Mouse (Mus musculus) c-Kit-negative CD71-positive TER-119-positive erythroid progenitor cells, embryonic 14.5 days (primary cell): Measurements from ENCODE around the gene Tbc1d2b.

ENCODE experiments used
- DNase-seq: peaks from one replicate; pipeline ENCODE4 v3.0.0-alpha.2; 2013; ENCODE audit warnings: low read depth, low spot score

The Tbc1d2b gene

DNA sequence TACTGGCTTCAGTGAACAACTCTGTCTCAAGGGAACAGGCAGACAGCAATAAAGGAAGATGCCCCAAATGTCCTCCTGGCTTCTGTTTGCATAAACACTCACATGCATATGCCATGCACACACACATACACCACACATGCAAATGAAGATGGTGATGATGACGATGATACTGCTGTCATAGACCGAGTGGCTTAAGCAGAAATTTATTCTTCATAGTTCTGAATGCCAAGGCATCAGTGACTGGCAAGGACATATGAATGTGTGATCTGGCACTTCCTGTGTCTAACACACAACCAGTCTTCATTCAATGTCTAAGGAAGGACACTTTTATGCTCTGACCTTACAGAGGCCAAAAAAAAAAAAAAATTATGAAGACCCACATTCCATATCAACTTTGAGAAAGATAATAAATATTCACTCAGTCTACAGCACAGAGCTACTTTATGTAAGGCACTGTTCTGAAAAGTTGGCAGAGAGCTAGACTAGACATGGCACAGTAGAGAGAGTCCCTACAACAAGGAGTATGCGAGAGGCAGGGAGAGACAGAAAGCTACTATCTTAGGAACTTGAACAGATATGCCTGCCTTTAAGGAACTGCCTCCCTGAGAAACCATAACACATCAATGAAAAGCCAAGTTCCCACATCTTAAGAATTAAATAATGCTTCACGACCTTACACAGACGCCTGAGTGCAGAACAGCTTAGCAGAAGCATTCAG, 5.1 kb downstream of the Tbc1d2b start:
- DNase-seq: no peak

DNA sequence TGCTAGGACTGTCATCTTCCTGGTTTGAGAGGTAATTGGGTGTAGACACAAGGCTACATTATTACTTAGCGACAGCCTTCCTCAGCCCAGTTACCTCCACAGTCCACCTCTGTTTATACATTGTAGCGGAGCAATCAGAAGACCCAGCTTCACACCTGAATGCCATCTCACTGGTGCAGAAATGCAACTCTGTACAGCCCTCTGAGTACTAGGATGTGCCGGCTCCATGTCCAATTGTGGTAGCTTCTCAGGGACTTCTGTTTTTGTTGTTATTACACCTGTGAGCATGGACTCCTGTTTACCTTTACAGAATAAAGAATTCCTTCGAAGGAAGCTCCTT, 7.3 kb downstream of the Tbc1d2b start:
- no peak for DNase-seq

DNA sequence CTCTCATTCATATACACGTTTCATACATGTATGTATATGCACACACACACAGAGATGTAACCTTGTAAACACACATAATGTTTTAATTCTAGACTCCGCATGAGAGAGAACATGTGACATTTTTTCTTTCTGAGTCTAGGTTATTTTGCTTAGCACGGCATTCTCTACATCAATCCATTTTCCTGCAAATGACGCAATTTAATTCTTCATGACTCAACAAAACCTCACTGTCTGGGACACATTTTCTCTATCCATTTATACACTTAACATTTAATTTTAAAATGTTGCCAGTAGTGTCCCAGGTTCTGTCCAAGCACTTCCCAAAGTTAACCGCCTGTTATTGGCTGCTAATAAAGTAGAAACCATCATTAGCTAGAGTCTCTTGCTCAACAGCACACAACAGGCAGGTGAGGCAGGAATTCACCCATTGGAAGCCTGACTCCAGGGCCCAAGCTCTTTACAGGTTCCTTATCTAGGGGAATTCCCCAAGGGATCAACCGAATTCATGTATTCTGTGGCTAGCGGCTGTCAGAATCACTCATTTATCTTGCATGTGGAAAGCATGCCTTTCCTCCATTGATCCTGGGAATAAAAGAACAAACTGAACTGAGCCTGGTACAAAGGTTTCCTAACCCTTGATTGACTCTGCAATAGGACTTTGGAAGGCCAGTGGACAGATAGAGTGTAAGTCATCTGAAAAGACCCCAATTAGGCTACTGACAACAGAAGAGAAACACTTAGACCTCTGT, 7.8 kb downstream of the Tbc1d2b start:
- DNase-seq: no peak

DNA sequence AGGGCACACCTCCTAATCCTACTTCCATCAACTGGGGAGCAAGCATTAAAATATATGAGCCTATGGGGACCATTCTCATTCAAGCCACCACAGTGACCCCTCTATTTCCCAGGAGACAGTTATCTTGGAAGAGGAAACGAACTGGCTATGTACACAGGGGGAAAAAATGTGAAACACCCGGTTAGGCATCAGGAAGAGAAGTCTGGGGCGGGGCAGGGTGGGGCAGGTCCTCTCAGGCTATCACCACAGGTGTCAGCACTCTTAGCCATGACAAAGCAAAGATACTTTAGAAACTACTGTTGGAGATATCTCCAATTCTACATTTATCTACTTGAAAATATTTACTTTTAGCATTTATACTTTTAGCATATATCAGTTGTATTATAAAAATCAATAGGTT, 8.5 kb downstream of the Tbc1d2b start:
- DNase-seq: no peak

DNA sequence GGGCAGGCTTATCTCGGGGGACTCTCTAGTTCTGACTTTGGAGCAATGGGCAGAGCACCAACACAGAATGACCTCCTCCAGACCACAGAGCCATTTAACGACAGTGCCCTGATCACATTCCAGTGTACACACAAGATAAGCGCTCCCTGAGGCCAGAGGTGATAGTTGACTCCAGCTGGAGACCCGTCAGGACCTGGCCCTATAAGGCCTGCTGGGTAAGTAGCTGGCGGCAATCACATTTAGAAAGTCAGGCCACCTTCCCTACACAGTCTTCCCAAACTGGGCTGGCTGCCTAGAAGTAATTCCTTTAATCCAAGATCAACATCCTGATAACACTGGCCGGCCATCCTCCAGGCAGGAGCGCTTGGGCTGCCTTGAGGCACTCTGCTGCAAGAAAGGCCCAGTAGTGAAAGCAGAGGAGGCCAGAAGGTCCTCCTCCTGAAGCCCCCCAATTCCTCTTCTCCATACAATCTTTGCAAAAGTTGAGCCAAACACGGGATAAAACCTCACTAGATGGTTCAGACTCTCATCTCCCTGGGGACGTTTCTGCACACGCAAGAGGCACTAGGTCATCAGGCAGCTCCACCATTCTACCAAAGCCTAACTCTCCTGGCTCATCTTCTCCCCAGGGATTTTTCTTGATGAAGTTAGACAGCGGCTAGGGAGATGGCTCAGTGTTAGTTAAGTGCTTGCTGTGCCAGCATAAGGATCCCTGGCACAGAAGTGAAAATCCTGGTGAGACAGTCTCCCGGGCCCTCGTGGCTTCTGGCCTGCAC, 9.8 kb downstream of the Tbc1d2b start:
- no peak for DNase-seq

DNA sequence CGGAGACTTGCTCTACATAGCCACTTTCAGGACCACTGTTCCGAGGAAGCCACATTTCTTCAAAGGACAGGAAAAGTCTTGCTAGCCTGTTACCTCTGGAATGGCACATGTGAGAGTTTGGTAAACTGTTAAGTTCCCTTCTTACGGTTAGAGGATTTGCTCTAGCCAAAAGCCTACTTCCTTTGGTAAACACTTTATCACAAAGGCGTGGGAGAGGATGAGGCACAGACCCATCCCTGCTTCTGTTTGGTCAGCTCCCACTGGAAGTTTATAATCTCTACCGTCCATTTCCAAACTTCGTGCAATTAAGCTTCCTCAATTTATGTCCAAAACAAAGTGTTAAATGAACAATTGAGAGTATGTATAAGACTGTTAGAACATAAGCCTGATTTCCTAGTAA, 10.5 kb downstream of the Tbc1d2b start:
- DNase-seq: no peak

DNA sequence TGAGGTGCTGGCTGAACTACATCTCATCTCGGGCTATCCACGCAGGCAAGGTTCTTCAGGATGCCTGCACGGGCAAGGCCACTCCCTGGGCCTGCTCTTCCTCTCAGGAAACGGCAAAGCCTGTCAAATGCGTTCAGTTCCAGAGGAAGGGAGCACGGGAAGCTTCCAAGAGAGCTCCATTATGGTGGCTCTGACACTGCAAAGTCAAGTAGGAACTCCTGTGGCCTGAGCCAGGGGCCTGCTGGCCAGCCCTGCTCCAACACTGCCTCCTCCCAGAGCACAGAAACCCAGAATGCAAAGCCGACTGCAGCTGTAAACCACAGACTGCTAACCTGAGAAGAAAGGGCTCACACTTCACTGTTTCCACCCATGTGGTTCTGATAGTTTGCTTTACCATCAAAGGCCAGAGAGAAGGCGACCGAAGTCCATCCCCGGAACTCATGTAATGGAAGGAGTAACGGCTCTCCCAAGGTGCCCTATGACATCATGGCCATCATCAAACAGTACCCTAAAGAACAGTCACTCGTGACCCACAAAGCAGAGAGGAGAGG, 11.1 kb downstream of the Tbc1d2b start:
- DNase-seq: no peak

DNA sequence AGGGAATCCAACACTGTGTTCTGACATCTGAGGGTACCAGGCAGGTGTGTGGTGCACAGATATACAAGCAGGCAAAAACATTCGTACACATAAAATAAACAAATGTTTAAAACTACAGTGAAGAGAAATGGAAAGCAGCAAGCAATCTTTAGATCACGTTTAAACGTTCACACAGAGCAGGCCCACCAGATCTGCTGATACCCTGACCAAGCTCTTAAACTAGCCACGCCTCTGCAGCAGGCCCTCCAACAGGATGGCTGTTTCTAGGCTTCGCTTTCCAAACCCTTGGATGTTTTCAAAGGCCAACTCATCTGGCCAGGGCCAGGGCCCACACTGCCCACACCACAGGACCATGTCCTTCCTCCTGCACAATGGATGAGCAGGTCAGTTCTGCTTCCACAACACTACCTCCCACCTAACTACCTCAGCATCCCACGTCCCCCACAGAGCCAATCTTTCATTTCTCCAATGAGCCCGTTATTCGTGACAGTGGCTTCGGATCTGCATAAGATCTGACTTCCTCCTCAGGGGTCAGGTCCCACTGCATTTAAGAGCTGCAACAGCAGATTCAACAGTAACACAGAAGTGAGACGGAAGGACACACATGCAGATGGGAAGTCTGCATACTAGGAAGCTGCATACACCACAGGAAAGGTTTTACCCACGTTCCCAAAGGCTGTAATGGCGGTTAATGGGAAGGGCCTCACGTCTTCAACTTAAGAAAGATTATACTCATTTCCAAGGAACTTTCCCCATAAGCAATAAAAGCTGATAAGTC, 12.7 kb downstream of the Tbc1d2b start:
- no peak for DNase-seq

DNA sequence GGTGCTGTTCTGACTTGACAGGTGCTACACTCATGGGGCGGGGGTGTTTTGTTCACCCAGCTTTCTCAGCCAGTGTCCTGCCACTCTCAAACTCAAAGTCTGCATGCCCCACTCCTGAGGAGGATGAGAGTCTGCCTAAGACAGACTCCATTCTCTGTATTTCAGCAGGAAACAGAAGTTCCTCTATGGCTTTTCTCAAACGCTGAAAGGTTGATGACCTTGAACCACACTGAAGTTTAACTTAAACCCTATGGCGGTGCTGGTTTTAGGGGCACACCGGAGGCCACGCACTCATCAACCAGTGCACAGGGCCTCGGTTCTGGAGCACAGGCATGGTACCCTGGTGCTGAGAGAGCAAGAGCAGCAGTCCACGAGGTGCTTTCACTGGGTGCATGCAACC, 13.4 kb downstream of the Tbc1d2b start:
- DNase-seq: no peak

DNA sequence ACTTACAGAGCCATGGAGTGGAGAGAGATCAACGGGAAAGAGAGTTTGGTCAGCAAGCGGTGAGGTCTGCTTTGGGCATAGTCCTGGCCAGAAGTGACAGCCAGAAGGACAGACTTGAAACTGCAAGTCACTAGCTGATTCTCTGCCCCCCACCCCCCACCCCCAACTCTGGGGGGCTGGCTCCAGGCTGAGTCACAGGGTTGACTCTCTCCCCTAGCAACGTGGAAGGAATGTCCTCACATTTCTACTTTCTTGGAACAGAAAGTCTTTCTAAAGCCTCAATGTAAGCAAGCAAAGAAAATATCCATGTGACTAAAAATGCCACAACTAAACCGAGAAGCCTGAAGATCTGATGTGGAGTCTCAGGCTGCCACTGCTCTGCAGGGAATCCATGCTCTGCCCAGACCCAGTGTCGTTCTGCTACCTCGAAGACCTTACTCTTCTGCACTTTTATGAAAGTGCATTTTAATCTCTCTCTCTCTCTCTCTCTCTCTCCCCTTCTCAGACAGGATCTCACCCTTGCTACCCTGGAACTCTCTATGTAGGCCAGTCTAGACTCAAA, 14.7 kb downstream of the Tbc1d2b start:
- DNase-seq: no peak

DNA sequence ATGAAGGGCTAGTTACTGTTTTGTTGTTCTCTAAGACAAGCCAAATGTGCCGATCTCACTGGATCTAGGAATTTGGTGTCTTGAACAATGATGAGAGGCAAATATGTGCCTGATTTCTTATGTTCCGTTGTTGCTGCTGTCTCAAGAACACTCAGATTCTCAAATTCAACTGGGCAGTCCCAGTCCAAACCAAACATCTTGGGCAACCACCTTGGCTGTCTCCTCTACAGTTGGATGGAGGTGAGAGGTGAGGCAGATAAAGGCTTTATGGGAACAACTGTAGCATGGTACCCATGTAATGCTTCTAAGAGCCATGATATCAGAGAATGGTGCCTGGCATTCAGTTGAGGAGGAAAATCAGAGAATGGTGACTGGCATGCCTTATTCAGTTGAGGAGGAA, 17.4 kb downstream of the Tbc1d2b start:
- DNase-seq: no peak

DNA sequence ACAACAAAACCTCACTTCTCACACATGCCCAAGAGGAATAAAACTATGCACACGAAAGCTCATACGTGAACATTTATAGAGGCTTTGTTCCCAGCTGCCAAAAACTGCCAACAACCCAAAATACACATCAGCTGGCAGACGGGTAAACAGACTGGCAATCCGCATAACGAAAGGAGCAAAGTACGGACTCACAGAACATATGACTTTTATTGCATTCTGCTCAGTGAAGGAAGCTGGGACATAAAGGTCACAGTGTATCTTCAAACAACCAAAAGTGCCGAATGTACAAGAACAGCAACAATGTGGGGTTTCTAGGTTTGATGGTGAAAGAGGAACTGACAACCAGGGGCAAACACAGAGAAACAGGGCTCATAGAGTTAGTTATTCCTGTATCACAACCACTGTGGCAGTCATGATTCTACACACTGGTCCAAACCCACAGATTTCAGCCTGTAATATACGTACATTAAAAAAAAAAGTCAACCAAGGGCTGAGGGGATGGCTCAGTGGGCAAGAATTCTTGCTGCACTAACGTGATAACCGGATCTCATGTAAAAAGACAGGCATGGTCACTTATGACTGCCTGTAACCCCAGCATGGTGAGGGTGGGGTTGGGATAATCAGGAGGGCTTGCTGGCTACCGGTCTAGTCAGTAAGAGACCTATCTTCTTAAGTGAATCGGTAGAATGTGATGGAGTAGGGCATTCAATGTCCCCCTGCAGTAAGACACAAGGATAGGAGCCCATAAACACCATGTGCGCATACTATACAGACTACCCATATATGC, 19.4 kb downstream of the Tbc1d2b start:
- DNase-seq: no peak

DNA sequence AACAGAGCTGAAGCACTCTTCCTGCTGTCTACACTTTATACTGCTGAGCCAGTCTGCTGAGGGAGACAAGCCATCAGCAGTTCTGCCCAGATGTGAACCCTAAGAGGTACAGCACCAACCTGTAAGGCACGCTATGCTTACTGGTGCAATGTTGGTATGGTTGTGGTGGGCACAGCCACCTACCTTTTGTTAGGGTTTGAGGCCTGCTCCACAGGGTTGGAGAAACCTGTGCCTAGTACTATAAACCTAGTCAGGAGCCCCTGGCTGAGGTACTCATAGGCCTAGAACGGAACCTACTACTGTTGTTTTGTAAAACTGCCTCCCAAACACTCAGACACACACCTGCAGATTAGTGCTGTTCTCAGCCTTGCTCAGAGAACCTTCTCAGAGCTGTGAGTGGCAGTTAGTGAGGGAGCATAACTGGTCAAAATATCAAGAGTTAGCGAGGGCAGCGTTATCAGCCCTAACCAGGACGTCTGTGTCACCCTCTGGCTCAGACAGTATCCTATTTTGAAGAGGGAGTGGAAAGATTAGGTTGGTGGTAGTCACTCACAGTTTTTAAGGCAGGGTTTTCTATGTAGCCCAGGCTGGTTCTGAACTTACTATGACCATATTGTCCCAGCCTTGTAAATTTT, 20.3 kb downstream of the Tbc1d2b start:
- DNase-seq: peak; percentile 82

DNA sequence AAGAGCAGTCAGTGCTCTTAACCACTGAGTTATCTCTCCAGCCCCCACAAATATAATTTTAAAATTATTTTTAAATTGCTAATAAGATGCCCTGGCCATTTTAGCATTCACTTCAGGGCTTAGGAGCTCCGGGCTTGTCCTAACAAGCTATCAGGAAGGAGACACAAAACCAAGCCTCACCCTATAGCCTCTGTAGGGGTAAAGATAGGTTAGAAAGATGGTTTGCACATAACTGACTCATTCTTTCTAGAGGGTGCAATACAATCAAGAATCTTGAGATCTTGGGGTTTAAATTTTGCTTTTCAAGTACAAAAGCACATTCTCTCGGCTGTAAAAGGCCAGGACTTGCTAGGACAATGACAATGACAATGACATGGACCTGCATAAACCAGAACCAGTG, 21.6 kb downstream of the Tbc1d2b start:
- DNase-seq: no peak

DNA sequence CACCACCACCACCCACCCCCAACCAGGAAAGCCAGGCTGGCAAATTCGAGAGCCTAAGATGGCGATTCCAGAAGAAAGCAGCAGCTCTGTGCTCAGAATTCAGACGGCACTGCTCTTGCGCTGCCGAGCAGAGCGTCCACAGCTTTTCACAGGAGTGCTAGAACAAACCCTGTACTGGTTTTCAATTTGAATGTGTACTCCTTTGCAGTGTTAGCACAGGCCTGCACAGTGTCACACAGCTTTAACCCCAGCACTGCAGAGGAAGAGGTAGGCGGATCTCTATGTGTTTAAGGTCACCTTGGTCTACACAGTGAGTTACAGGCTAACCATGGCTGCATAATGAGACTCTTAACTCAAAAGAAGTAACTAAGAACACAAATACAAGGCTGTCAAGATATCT, 22.3 kb downstream of the Tbc1d2b start:
- DNase-seq: no peak

DNA sequence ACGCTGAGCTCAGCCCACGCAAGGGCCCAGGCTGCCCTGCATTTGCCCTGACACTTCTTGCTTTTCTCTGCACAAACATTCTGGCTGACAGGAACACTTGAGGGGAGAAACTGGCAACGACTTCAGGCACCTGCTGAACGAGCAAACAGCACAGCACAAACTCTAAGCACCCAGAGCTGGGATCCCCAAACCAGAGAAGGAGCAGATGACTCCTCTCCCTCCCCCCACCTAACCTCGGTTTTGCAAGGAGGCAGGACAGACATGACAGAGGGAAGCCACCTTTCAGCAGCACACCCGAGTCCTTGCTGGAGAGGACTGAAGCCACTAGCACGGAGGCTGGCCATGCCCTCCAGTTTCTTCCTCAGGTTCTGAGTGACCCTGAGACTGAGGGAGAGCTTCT, 23.3 kb downstream of the Tbc1d2b start:
- DNase-seq: no peak

DNA sequence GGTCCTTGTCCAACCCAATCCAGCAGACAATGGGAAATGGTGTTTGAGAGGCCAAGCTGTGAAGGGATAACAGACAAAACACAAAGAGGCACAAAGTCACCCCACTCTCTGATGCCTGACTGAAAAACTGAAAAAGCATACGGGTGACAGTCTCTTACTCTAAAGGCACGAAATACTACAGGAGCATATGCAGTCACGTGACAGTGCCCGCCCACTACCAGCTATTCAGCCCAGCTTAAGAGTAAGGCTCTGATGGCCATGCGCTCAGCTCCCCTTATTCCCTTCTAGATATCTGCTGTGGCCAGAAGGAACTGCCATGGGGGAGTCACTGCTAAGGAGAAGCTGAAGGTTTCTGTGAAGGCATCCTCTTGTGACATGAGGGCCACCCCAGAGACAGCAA, 24.8 kb downstream of the Tbc1d2b start:
- no peak for DNase-seq

DNA sequence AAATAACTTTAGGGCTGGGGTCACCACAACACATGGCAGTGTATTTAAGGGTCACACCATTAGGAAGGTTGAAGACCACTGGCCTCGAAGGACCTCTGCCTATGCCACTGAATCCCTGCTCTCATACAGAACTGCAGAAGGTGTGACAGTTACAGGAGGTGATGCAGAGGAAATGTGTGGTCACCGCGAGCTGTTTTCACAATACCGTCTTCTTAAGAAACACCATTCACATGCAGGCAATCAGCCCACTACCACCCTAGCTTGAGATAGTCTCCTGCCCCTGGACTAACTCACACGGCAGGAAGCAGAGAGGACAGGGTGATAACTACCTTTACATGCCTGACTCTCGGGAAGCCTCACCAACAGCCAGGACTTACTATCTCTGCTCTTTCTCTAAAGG, 25.4 kb downstream of the Tbc1d2b start:
- DNase-seq: no peak

DNA sequence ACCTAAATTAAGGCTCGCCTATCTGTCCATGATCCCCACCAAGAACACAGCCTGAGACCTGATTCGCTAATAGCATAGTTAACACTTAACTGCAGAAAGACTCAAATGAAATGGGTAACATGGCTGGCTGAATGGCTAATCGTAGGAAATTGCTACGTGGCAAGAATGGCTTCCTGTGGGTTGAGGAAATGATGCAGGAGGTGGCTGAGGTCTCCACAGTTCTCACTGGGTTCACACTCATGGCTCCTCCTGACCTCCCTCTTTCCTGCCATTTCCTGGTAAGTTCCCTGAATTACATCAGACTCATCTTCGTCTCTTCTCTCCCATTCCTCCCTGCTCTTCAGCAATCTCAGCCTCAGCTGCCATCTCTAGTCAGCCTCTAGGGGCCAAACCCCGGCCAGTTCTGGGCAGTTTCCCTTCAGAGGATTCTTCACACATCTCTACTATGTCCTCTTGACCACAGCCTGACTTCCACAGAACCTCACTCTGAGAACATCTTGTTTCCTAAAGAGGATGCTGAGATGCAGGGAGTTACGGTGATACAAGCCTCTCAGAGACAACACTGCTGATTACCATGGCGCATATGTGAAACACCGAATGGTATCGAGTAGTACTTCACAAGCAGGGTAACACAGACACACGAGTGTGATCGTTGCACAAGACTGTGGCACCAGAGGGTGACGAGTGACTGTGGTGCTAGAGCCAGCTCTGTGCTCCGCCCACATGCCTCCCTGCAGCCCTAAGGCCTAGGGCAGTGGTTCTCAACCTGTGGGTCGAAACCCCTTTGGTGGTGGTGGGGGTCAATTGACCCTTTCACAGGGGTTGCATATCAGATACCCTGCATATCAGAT, 26.1 kb downstream of the Tbc1d2b start:
- DNase-seq: no peak
